Mouse (Mus musculus) ES-Bruce4 (cell line): Measurements from ENCODE around the gene Dtnbp1.

Experiments
- CTCF ChIP-seq: IDR thresholded peaks from one replicate; pipeline ENCODE4 v1.8.1; 2011; ENCODE audit warnings: low read depth, low read length
- POLR2A ChIP-seq: IDR thresholded peaks from one replicate; pipeline ENCODE4 v1.8.1; 2011; ENCODE audit warnings: low read length; ENCODE audit not compliant: insufficient read depth

GRCm38 (mm10) chr13:44948320-44949250, 53.4 kb downstream of the Dtnbp1 start:
- no peak for TF ChIP-seq CTCF
- TF ChIP-seq POLR2A, result no peak
